Mouse (Mus musculus) frontal cortex, adult 2 months (tissue): ENCODE results near the gene 1700012B07Rik. TPM values are rescaled to one million over a fixed set of nuclear protein-coding genes. Genes with fewer than 3 reads are reported as not detected.

Experiments used
- DNase-seq, 2 experiments: peaks; one replicate each; pipeline ENCODE4 v3.0.0; 2022; ENCODE audit warnings: low spot score in 1 of 2; ENCODE audit errors: extremely low spot score in 1 of 2
- polyA plus RNA-seq: library from polyadenylated mRNA; depleted of rRNA; stranded (reverse); fragments of >200 nt; gene quantifications from 2 replicates; pipeline ENCODE4 v1.2.3, GENCODE M21; 2012; rRNA removed

The 1700012B07Rik gene
- polyA plus RNA-seq: not detected in 2 replicates

GRCm38 (mm10) chr11:109827946-109828345, at the start of gene 1700012B07Rik:
1700012B07Rik (minus strand) TSS chr11:109828046.
- no peak for DNase-seq

- DNase-seq: no peak
Measured at GRCm38 (mm10) chr11:109876767-109877166, 48.9 kb upstream of the 1700012B07Rik start.

GRCm38 (mm10) chr11:109875834-109876233, 48.0 kb upstream of the 1700012B07Rik start:
- DNase-seq: no peak

GRCm38 (mm10) chr11:109875525-109875802, 47.6 kb upstream of the 1700012B07Rik start:
- no peak for DNase-seq

GRCm38 (mm10) chr11:109874651-109875524, 47.0 kb upstream of the 1700012B07Rik start:
- DNase-seq: no peak

- no peak for DNase-seq
Measured at GRCm38 (mm10) chr11:109873852-109874610, 46.2 kb upstream of the 1700012B07Rik start.

GRCm38 (mm10) chr11:109873161-109873775, 45.4 kb upstream of the 1700012B07Rik start:
- DNase-seq: peak in 1 of 2 experiments; percentile 71

GRCm38 (mm10) chr11:109872674-109873073, 44.8 kb upstream of the 1700012B07Rik start:
- DNase-seq: no peak

- no peak for DNase-seq
Measured at GRCm38 (mm10) chr11:109872056-109872455, 44.2 kb upstream of the 1700012B07Rik start.

- DNase-seq: no peak
Measured at GRCm38 (mm10) chr11:109867861-109868260, 40.0 kb upstream of the 1700012B07Rik start.

- DNase-seq: no peak
Measured at GRCm38 (mm10) chr11:109866537-109867160, 38.8 kb upstream of the 1700012B07Rik start.

- DNase-seq: no peak
Measured at GRCm38 (mm10) chr11:109865526-109865925, 37.7 kb upstream of the 1700012B07Rik start.

GRCm38 (mm10) chr11:109863951-109864350, 36.1 kb upstream of the 1700012B07Rik start:
- DNase-seq: no peak

- DNase-seq: peak in 1 of 2 experiments; percentile 72
Measured at GRCm38 (mm10) chr11:109863194-109863746, 35.4 kb upstream of the 1700012B07Rik start.

GRCm38 (mm10) chr11:109860508-109860907, 32.7 kb upstream of the 1700012B07Rik start:
- DNase-seq: peak; percentile 75 to 97

GRCm38 (mm10) chr11:109859939-109860469, 32.2 kb upstream of the 1700012B07Rik start:
- DNase-seq: peak in 1 of 2 experiments; percentile 22

- DNase-seq: no peak
Measured at GRCm38 (mm10) chr11:109859441-109859840, 31.6 kb upstream of the 1700012B07Rik start.

GRCm38 (mm10) chr11:109857086-109857485, 29.2 kb upstream of the 1700012B07Rik start:
- peak in 1 of 2 experiments; percentile 41 for DNase-seq

GRCm38 (mm10) chr11:109854056-109854455, 26.2 kb upstream of the 1700012B07Rik start:
- no peak for DNase-seq
